Mouse (Mus musculus) CD4-positive, CD25-positive, alpha-beta regulatory T cell, adult 2 months (primary cell): ENCODE measurements at regions not wholly inside any gene's neighbourhood (a gene's known extent, or its start where the extent isn't known, plus 50 kb on each side); places are given as distances from the start of the nearest gene placed in this dataset.

ENCODE experiments used
- DNase-seq: peaks from one replicate; pipeline ENCODE4 v3.0.0-alpha.2; 2012; ENCODE audit warnings: low read depth, low spot score

GRCm38 (mm10) chr9:62590407-62591195 lies 53.8 kb upstream of the Coro2b start:
- DNase-seq, result no peak

DNA sequence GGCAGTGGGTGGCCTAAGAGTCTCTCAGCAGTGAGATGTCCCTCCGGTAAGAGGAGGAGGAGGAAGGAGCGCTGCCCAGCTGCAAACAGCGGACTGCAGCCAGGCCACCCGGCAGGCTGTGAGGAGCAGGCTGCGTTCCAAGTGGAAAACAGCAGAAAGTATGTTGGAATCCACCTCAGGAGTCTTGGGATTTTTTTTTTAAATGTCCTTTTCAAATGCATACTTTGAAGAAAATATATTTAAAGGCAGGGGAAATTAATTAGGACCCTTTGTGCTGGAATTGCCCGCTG lies 54.3 kb upstream of the Coro2b start:
- no peak for DNase-seq

GRCm38 (mm10) chr9:62598056-62598455 lies 61.2 kb upstream of the Coro2b start:
- no peak for DNase-seq

DNA sequence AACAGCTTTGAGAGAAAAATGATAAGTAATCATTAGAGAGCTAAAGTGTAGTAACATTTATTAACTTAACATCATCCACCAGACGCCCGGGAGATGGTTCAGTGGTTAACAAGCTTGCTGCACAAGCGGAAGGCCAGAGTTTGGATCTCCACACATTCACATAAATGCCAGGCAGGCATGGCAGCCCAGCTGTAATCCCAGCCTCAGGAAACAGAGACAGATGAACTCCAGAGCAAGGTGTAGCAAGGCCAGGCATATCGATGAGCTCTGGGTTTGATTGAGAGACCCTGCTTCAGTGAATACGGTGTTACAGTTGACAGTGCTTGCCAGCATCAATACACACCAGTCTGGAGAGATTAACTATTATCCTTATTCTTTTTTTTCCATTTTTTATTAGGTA lies 62.1 kb upstream of the Coro2b start:
- DNase-seq, result no peak

- DNase-seq, result no peak
Measured at GRCm38 (mm10) chr9:62610526-62610925, 67.1 kb upstream of the Itga11 start.

GRCm38 (mm10) chr9:62611452-62611851 lies 66.2 kb upstream of the Itga11 start:
- DNase-seq, result no peak

GRCm38 (mm10) chr9:62613053-62613452 lies 64.6 kb upstream of the Itga11 start:
- DNase-seq, result no peak

GRCm38 (mm10) chr9:62613806-62614205 lies 63.8 kb upstream of the Itga11 start:
- DNase-seq, result no peak

DNA sequence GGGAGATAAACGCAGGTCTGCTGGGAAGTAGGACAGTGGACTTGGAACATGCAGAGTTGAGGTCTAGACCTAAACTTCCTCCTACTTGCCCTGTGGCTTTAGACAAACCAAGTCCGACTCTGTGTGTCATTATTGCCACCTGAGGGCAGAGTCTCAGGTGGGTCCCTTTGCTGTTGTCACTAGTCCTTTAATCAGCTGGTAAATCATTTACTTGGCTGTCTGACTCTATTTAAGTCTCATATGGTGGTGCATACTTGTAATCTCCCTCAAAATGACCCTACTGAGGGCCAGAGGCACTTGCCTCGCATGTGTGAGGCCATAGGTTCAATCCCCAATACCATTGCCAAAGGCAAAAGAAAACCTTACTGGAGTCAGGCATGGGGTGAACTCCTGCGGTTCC lies 62.7 kb upstream of the Itga11 start:
- DNase-seq, result no peak

DNA sequence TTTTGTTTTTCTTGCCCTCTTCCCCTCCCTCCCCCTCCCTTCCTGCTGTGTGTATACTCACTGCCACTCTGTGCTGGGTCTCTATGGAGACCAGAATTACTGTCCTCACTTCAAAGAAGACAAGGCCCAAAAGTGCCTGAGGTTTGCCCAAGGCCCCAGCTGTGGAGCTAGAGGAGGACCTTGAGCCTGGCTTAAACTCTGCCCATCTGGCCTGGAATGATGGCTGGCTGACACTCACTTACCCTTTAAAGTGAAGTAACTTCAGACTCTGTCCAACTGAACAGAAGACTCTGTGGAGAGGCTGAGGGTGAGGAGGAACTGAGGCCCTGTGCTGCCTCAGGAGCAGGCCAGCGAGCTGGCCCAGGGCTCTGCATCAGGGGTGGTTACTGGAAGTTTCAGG lies 61.8 kb upstream of the Itga11 start:
- DNase-seq, result no peak

DNA sequence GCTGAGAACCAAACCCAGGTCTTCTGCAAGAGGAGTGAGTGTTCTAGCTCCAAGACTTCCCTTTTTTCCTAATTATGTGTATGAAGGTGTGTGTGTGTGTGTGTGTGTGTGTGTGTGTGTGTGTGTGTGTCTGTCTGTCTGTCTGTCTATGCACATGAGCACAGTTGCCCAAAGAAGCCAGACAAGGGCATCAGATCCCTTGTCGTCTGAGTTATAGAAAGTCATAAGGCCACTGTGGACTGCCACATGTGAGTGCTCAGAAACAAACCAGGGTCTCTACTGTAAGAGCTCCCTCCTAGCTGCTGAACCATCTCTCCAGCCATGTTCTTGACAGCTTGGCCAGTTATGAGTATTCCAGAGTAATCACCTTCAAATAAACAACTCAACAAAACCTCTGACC lies 58.6 kb upstream of the Itga11 start:
- DNase-seq, result no peak

GRCm38 (mm10) chr9:62620901-62621445 lies 56.7 kb upstream of the Itga11 start:
- no peak for DNase-seq

GRCm38 (mm10) chr9:62622106-62622505 lies 55.5 kb upstream of the Itga11 start:
- peak; percentile 30 for DNase-seq

DNA sequence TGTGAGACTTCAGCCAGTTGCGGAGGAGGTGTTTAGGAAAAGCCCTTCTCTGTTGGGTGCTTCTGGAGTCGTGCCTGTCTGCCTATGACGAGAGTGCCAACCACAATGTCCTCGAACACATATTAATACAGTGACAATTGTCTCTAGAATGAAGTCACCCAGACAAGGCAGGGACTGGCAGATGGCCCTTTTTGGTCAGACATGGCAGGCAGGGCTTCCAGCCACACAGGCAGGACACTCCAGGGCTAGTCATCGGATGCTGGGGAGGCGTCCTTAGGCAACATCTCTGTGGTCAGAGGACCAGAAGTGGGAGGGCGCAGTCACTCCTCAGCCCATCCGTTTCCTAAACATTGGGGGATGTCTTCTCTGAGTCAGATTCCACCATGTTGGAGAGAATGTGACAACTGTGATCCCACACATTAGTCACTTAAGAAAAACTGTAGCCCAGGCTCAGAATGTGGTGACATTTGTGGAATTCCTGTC lies 53.0 kb upstream of the Itga11 start:
- no peak for DNase-seq

- DNase-seq, result no peak
Measured at GRCm38 (mm10) chr9:62627071-62628000, 50.3 kb upstream of the Itga11 start.
